ENCODE assay signal across 8 mouse cellular contexts in the genomic region with DNA sequence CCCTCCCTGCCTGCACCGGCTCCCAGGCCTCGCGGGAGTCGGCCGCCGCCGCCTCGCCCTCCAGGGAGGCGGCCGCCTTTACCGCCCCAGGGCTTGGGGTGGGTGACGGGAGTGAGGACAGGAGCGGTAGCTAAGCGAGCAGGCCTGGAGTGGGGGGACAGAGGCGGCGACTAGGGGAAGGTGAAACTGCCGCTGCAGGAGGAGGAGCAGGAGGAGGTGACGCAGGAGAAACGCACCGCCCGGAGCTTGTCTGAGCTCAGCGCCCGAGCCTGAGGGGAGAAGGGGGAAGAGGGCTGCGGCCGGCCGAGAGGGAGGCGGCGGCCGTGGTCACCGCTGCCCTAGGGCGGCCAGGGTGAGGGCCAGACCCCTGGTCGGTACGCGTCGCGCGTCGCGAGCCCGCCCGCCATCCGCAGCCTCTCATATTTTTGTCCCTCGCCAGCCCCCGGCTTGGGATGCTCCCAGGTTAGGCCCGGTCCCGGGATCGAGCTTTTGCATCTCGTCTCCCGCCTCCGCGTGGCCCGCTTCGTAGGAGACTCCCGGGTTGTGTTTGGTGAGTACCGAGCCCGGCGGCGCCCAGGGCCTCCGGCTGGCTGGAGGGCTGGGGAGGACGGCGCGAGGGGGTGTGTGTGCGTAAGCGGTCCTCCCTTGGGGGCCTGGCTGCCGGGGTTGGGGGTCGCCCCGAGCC. TPM values are rescaled to one million over a fixed set of nuclear protein-coding genes. Genes with fewer than 3 reads are reported as not detected.
DNase-seq lines count a peak whose midpoint lies in the region; ATAC-seq and TF ChIP-seq lines count a peak whose summit lies in the region.

No protein-coding gene starts in this region.

- H3K4me2 ChIP-seq in heart, embryonic 13.5 days, result peak overlapping the region; percentile 70
- H3K4me2 ChIP-seq in liver, embryonic 12.5 days, result peak overlapping the region; percentile 76
- no peak overlapping the region for H3K4me2 ChIP-seq in stomach, embryonic 14.5 days (replicated peaks; ENCODE audit: low read depth, low read length)

- peaks cover 11% of the 10 kb centered on the region for H3K36me3 ChIP-seq in erythroblast, embryonic 14.5 days (ENCODE audit: control insufficient read depth)
- no peaks in the 10 kb centered on the region for H3K36me3 ChIP-seq in heart, embryonic 13.5 days
- H3K36me3 ChIP-seq in liver, embryonic 12.5 days, result peaks cover 3% of the 10 kb centered on the region; the same call in 1 of the 2 replicates
- no peaks in the 10 kb centered on the region for H3K36me3 ChIP-seq in stomach, embryonic 14.5 days (ENCODE audit: control insufficient read depth, insufficient read depth, low read length)

- peak overlapping the region; percentile 88 for H3K4me3 ChIP-seq in bone marrow macrophage, adult 2 months (ENCODE audit: insufficient read depth, low read length)
- H3K4me3 ChIP-seq in erythroblast, embryonic 14.5 days (replicated peaks), result peak overlapping the region; percentile 77
- peak overlapping the region; percentile 78 for H3K4me3 ChIP-seq in heart, embryonic 13.5 days
- H3K4me3 ChIP-seq in liver, embryonic 12.5 days, result peak overlapping the region; percentile 79
- peak overlapping the region; percentile 63 for H3K4me3 ChIP-seq in stomach, embryonic 14.5 days (ENCODE audit: low read depth, low read length)

- no peak for TF ChIP-seq POLR2A in bone marrow macrophage, adult 2 months (IDR thresholded peaks at IDR 0.05; ENCODE audit: borderline replicate concordance, low read depth, low read length)

- 0 out of 2 replicates have a peak, but pooled peaks cover 2% of the 10 kb centered on the region for H3K4me1 ChIP-seq in bone marrow macrophage, adult 2 months (ENCODE audit: control insufficient read depth, insufficient read depth, low read length)
- peaks cover 15% of the 10 kb centered on the region for H3K4me1 ChIP-seq in erythroblast, embryonic 14.5 days (ENCODE audit: control insufficient read depth)
- no peaks in the 10 kb centered on the region for H3K4me1 ChIP-seq in heart, embryonic 13.5 days
- 0 out of 2 replicates have a peak, but pooled peaks cover 3% of the 10 kb centered on the region for H3K4me1 ChIP-seq in liver, embryonic 12.5 days
- no peaks in the 10 kb centered on the region for H3K4me1 ChIP-seq in stomach, embryonic 14.5 days (ENCODE audit: control insufficient read depth, insufficient read depth, low read length)

- peak; percentile 72 to 73 for DNase-seq in B cell, adult 2 months
- DNase-seq in kidney, postnatal 10 days, result peak; percentile 79
- DNase-seq in naive thymus-derived CD4-positive, alpha-beta T cell, adult 2 months (ENCODE audit: low read depth), result peak; percentile 81

- H3K27me3 ChIP-seq in erythroblast, embryonic 14.5 days (ENCODE audit: control insufficient read depth), result peaks cover 11% of the 10 kb centered on the region
- peaks cover 22% of the 10 kb centered on the region for H3K27me3 ChIP-seq in heart, embryonic 13.5 days (replicated peaks)
- peaks cover 15% of the 10 kb centered on the region for H3K27me3 ChIP-seq in liver, embryonic 12.5 days (replicated peaks)
- no peaks in the 10 kb centered on the region for H3K27me3 ChIP-seq in stomach, embryonic 14.5 days (ENCODE audit: control insufficient read depth, insufficient read depth, low read length)

- no peak for TF ChIP-seq CTCF in bone marrow macrophage, adult 2 months (IDR thresholded peaks at IDR 0.05; ENCODE audit: low read depth, low read length)

- ATAC-seq in heart, embryonic 13.5 days (ENCODE audit: extremely low read depth, insufficient number of reproducible peaks, low FRiP score, low TSS enrichment), result peak; percentile 38; the same call in 1 of the 2 replicates
- peak; percentile 63 for ATAC-seq in liver, embryonic 12.5 days
- peak; percentile 50; the same call in 1 of the 2 replicates for ATAC-seq in stomach, embryonic 14.5 days (ENCODE audit: insufficient number of reproducible peaks, insufficient read depth, low FRiP score, low read depth)

- H3K27ac ChIP-seq in bone marrow macrophage, adult 2 months (ENCODE audit: insufficient read depth, low read depth, low read length), result peak overlapping the region; percentile 84
- H3K27ac ChIP-seq in heart, embryonic 13.5 days (replicated peaks), result peak overlapping the region; percentile 96
- peak overlapping the region; percentile 93 for H3K27ac ChIP-seq in liver, embryonic 12.5 days
- H3K27ac ChIP-seq in stomach, embryonic 14.5 days (ENCODE audit: low read length), result peak overlapping the region; percentile 92

- peak overlapping the region; percentile 95 for H3K9ac ChIP-seq in heart, embryonic 13.5 days
- peak overlapping the region; percentile 89 for H3K9ac ChIP-seq in liver, embryonic 12.5 days
- H3K9ac ChIP-seq in stomach, embryonic 14.5 days (replicated peaks; ENCODE audit: low read depth, low read length), result peak overlapping the region; percentile 63

- 12% methylated on average over 41 of the region's 67 CpGs for WGBS in heart, embryonic 13.5 days
- whole genome bisulfite sequencing in liver, embryonic 12.5 days (ENCODE audit: insufficient replicate concordance), result 10% methylated on average over 48 of the region's 67 CpGs
- WGBS in stomach, embryonic 14.5 days, result 13% methylated on average over 61 of the region's 67 CpGs

- H3K9me3 ChIP-seq in erythroblast, embryonic 14.5 days (ENCODE audit: control insufficient read depth, low read length), result peaks cover 15% of the 10 kb centered on the region
- no peaks in the 10 kb centered on the region for H3K9me3 ChIP-seq in heart, embryonic 13.5 days
- H3K9me3 ChIP-seq in liver, embryonic 12.5 days (replicated peaks), result no peaks in the 10 kb centered on the region
- no peaks in the 10 kb centered on the region for H3K9me3 ChIP-seq in stomach, embryonic 14.5 days (ENCODE audit: control insufficient read depth, low read depth, low read length)

RNA-seq across cellular contexts. Expression of a gene that starts 0.6 kb away (rescaled TPM):
- 67.5 and 79.5 TPM in 2 replicates for polyA plus RNA-seq in bone marrow macrophage, adult 2 months (2012; ENCODE audit: insufficient read depth, insufficient read length, missing spikeins)
- polyA plus RNA-seq in erythroblast, embryonic 14.5 days (2012), result 0.15 and 0.18 TPM in 2 replicates
- 17.8 and 18.6 TPM in 2 replicates for polyA plus RNA-seq in heart, embryonic 13.5 days (2015; fragmentation: Nextera tagmentation; extraction: Ambion mirVana)
- polyA plus RNA-seq in liver, embryonic 12.5 days (2016; fragmentation: Nextera tagmentation; extraction: Ambion mirVana), result 21.0 and 21.5 TPM in 2 replicates
- polyA plus RNA-seq in stomach, embryonic 14.5 days (2014; fragmentation: Nextera tagmentation; extraction: Ambion mirVana), result 60.8 and 65.8 TPM in 2 replicates

Comparison
In these comparisons a context has a peak if more than half of its experiments do, and no peak if none do; other contexts are left out.
1. Peak in every context shown above with its lines: DNase-seq, ATAC-seq, H3K4me3 ChIP-seq and H3K27ac ChIP-seq.
2. RNA of a gene that starts 0.6 kb away (polyA plus RNA-seq): 67.5 to 79.5 TPM in bone marrow macrophage, adult 2 months, 60.8 to 65.8 TPM in stomach, embryonic 14.5 days, 21.0 to 21.5 TPM in liver, embryonic 12.5 days and 17.8 to 18.6 TPM in heart, embryonic 13.5 days; 0.15 to 0.18 TPM in erythroblast, embryonic 14.5 days; every median in the first group is over 10 times any median in the second.